Mouse (Mus musculus) lung, postnatal 36 days (tissue): ENCODE measurements at regions not wholly inside any gene's neighbourhood (a gene's known extent, or its start where the extent isn't known, plus 50 kb on each side); places are given as distances from the start of the nearest gene placed in this dataset.

Experiments
- DNase-seq: peaks from one replicate; pipeline ENCODE4 v3.0.0; 2022; ENCODE audit warnings: mixed read lengths

DNA sequence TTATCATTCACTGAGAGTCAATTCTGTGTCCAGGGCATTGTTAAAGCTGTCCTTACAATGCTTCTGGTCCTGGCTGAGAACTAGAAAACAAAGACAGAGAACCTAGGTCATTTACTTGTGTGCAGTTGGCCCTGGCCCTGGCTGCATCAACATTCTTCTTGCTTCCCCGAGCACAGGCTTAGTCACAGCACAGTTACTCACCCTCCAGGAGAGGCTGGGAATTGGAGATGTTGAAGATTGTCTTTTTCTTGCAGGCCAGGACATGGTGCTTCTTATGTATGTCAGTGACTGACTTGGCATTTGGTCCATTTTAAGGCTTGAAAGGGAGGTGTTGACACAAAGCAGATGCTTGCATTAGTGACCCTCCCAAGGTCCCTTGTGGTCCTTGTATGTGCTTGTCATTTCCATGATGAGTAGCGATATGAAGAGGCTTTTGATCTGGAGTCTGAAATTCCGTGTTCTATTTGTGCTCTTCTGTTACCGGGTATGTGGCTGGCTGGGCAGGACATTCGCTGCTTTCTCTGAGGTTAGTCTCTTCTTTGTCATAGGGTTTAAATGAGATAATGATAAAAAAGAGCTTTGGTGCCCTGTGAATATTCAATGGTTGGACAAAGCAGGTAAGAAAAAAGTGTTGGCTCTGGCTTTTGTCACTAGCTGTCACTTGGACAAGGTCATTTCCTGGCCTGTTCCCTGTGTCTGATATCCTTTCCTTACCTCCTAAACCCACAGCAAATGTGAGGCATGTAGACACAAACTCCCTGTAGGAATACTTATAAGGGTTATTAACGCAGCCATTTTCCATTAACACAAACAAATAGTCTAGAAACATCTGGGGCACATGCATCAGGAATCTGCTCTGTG lies 285.0 kb upstream of the Gm21798 start:
- no peak for DNase-seq

DNA sequence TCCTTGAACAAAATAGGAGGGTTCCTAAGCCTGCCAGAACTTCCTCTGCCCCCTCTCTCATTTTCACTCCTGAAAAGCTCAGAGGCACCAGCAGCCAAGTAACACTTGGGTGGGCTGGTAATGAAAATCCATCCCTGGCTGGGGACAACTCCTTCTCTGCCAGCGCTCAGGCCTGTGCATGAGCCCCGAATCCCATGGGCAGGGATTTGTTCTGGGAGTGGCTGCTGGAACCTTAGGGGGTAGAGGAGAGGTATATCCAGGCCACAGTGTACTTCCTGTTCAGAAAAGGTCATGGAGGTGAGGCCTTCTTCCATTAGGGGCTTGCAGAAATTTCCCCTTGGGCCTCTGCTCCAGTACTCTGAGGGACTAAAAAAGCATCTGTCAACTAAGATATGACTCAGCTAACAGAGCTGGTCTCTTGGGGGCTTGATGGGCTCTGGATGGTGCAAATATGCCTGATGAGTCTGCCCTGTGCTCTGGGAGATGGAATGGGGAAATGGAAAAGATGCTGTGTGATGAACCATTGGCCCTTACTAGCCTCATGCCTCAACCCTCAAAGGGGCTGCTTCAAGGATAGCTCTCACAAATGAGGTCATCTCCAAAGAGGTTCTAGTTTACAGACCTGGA lies 284.2 kb upstream of the Gm21798 start:
- DNase-seq, result no peak

DNA sequence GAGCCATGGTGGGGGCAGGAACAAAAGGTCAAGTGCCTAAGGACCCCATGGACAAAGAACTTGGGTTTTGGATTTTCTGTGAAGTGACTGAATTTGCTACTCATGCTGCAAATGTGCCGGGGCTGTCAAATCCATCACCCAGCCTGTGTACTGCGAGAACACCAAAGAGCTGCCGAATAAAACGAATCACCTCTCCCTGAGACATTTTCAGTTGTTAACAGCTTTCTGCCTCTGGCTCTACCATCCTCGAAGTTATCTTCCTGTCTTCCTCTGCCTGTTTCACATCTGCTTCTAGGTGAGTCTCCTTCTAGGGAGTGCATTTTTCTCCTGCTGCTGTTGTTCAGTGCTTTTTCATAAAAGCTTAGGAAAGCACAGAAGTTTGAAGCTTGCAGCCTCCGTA lies 283.3 kb upstream of the Gm21798 start:
- no peak for DNase-seq

DNA sequence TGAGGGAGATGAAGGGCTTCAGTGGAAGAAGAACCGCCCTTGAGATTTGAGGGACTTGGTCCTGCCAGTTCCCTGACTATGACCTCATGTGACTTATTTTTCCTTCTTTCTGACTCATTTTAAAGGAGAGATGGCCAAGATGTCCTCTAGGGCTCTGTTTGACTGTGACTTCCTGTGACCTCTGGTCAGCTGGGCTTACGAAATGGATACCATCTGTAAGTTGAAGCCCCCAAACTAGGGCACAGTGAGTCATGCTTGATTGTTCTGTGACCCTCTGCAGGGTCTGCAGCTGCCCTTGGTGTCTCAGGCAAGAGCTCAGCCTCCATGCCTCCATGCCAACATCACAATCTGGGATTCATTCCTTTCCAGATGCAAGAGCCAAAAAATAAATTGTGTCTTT lies 282.3 kb upstream of the Gm21798 start:
- DNase-seq, result peak; percentile 9

DNA sequence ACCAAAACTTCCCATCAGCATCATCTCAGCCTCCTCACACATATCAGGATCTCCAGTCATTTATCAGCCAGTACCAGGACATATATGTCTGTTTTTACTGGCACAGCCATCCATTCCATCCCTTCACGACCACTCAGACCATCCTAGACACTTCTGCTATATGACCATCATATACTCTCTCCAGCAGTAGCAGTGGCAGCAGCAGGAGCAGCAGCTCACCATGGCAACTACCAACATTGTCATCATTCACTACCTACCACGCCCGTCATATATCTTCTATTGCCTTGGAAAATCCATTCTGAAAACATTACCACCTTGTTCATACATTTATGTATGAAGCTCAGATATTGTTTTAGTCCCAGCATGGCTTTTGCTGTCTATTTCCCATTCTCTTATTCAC lies 276.1 kb upstream of the Gm21798 start:
- no peak for DNase-seq

DNA sequence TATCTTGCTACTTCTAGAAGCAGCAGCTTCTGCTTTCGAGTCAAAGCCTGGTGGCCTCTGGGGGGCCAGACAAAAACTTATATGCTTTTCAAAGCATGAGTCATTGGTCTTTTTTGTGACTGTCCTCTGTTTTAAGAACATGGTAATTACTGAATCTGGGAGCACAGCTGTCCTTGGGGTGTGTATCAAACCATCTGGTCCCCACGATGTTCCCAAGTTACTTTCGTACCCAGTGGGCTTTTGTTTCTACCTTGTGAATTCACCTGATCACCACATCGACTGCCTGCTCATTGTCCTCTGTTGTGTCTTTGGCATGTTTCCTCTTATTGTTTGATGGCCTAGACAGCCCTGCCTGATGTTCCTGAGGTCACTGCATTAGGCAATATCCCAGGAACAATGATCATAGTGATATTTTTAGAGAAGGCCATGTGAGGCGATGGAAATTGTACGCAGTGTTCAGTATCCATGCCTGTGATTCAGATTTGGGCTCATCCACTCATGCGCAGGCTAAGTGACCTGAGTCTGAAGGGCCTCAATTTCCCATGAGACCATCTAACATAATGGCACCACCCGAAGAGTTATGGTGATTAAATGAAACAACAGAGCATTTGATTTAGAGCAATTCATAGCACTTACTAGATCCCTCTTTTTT lies 275.1 kb upstream of the Gm21798 start:
- peak; percentile 29 for DNase-seq

DNA sequence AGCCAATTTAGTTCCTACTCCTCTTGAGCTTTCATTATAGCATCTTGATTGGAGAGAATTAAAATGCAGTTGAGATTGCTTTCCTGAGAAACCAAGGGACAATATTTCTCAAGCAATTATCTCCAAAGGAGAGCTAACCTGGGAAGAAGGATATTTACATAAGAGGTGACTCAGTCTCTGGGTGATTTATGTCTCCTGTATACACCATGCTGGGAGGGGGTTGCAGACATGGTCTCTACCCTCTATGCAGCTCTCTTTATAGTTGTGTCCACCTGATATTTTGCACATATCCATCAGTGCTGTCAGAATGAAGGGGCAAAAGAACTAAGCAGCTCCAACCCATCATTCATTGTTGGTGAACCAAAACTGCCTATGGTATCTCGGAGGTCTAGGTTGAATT lies 274.6 kb upstream of the Gm21798 start:
- DNase-seq, result no peak

DNA sequence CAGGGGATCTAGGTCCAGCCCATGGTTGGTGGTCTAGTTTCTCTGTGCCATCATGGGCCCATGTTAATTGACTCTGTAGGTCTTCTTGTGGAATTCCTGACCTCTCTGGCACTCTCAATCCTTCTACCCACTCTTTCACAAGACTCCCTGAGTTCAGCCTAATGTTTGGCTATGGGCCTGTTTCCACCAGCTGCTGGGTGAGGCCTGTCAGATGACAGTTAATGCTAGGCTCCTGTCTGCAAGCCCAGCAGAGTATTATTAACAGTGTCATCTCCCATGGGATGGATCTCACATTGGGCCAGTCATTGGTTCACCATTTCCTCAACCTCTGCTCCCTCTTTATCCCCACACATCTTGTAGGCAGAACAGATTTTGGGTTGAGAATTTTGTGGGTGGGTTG lies 271.5 kb upstream of the Gm21798 start:
- no peak for DNase-seq

DNA sequence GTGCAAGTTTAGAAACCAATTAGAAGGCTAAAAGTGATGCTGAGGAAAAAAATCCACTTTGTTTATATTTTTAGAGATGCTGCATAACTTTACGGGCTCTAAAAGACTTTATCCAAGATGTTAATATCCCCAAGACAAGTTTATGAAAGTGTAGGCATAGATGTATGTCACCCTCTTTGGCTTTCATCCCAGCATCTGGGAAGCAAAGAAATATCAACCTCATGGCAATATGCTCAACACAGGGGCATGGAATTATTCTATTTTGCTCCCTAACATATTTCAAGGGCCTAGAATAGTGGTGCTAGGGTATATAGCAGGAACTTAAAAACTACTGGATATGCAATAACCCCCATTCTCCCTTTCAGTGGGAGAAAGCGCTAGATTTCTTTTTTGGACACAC lies 260.0 kb upstream of the Gm21798 start:
- DNase-seq, result no peak

DNA sequence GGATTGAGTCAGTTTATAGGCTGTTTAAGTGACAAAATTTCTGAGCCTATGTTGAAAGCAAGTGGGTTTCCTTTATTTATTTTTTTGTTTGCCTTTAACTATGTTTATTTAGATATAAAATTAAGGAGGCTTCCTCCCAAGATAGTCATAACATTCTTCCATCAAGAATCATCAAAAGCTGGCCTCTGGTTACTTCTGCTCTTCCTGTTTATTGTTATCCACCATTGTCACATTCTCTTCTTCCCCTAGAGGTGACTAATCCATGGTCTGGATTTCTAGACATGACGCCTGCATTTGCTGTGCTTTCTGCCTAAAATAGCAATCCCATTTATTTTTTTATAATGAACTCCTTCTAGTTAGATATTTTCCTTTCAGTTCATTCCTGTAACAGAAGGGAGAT lies 259.3 kb upstream of the Gm21798 start:
- DNase-seq, result no peak

DNA sequence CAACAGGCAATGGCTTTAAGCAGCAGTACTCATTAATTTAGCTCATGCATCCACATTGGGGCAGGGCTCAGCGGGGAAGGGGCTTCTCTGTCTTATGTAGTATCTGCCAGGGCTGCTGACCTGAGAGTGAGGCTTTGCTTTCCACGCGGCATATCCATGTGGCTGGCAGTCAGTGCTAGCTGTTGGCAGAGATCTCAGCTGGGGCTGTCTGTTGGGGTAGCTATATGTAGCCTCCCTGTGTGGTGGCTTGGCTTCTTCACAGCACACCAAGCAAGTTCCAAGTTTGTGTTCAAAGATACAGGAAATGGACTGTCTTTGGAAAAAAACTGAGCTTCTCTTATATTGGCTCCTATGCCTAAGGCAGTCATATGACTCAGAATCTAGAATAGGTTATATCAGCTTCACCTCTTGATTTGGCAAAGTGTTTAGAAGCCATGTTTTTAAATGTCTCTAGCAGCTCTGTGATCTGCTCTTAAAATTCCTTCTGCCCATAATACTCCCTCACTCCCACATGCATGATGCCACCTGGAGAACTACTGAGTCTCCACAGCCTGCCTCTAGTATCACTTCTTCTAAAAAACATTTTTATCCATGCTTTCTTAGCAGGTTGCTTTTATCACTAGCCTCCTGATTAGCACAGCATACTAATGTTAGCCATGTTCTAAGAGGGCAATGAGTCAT lies 254.9 kb upstream of the Gm21798 start:
- DNase-seq, result no peak

DNA sequence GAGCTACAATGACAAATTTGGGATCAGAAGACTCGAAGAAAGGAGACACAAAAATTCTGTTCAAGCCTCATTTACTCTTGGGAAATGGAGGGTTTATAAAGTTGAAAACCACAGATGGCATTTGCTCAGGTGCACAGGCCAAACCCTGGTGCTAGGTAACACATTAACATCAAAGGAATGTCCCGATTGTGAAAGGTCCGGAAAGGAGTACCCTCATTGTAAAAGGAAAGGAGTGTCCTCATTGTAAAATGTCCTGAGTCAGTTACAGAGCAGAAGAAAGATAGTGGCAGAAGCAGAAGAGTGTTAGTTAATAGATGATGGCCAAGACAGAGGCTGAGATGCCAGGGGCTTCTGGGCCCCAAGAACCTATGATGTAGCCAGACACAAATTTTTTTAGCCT lies 252.8 kb upstream of the Gm21798 start:
- no peak for DNase-seq

DNA sequence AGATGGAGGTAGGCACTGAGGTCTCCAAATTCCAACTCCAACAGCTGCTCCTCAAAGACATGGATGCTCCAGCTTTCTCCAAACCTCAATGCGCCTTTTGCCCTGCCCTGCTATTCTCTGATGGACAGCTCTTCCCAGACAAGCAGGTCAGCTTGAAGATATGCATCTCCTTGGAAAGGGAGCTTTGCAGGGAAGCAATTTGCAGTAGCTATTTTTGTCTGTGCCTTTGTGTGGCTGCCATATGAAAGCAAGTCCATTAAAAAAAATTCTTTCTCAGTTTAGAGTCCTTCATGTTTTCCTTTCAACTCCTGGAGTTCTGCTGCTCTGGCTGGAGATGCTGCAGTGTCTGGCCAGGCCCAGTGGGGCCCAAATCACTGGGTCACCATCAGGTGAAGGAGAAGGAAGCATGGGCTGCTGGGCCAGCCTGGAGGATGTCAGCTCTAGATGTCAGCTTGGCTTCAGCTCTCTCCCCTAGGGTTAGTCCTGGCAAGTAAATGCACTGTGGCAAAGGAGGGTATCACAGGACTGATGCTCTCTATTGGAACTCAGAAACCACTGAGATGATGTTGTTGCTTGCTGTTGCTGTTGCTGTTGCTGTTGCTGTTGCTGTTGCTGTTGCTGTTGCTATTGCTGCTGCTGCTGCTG lies 240.5 kb upstream of the Gm21798 start:
- no peak for DNase-seq

DNA sequence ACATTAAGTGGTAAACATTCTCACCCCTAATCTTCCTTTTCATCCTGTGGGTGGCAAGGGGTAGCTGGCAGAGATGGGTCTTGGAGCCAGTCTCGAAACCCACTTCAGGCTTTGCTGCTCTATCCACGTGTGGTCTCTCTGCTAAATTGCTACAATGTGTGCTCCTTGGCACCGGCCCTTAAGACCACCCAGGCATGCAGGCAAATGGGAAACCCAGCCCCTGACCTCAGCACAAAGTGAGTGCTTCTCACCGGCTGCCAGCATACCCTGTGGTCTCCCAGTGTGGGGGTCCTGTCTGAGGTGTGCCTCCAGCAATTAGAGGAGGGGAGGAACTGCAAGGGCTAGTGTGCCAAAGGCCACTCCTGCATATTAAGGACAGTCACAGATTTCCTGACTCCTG lies 238.5 kb upstream of the Gm21798 start:
- no peak for DNase-seq

DNA sequence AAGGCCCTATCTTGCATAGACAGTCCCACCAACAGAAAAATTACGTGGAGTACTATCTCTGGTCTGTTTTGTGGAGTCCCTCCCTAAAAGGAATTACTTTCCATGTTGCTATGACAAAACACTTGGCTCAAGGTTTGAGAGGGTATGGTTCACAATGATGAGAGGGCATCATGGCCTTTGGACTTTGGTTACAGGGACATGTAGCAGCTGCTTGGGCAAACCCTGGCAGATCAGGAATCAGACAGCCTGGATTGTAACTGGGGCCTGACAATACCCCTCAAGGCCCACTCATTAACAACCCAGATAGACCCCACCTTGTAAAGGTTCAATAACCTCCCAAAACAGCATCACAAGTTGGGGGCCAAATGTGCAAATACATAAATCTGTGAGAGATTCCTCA lies 237.0 kb upstream of the Gm21798 start:
- DNase-seq, result no peak

DNA sequence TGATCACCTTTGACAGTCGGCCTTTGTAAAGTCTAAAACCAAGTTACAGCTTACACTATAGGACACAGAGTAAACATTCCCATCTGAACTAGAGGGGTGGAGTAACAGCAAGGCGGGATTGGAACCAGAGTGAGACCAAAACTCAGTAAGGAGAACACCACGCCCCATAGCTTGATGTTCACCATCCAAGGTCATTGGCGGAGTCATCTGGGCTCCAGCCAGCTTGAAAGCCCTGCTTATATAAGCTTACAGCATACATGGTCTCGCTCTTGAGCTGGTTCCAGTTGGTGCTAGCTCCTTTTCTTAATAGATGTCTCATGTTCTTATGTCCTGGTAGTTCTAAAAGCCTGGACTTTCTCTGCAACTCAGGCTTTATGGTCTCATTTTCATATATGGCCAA lies 236.4 kb upstream of the Gm21798 start:
- DNase-seq, result no peak

DNA sequence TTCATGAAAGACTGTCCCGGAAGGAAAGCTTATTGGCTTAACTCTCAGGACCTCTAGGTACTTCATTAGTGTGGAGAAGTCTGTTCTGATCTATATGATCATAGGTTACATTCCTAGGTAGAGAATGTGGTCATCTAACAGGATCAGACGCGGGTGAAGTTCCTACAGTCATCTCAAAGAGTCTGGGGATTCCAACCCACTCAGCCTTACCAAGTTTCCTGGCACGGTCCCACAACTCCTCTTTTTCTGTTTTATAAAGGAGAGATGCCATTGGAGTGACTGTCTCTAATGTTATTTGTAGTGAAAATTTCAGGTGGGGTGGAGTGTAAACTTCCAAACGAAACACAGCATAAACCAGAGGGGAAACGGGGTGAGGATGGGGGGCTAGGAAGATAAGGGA lies 233.4 kb upstream of the Gm21798 start:
- no peak for DNase-seq

DNA sequence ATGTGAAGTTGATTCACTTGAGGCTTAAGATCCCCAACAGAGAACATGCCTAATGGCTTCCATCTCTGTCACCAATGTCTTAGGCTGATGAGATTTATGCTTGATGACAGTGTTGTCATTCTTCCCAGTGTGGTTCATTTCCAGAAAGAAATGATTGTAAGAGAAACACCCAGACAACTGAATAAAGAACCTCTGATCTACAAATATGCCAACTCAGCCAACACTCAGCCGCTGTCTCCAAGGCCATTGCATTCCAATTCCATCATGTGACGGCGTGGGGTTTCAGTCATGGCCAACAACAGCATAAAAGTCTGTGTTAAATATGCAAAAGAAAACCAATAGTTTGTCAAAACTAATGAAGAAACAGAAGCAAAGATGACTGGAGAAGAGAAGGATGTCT lies 230.7 kb upstream of the Gm21798 start:
- no peak for DNase-seq

DNA sequence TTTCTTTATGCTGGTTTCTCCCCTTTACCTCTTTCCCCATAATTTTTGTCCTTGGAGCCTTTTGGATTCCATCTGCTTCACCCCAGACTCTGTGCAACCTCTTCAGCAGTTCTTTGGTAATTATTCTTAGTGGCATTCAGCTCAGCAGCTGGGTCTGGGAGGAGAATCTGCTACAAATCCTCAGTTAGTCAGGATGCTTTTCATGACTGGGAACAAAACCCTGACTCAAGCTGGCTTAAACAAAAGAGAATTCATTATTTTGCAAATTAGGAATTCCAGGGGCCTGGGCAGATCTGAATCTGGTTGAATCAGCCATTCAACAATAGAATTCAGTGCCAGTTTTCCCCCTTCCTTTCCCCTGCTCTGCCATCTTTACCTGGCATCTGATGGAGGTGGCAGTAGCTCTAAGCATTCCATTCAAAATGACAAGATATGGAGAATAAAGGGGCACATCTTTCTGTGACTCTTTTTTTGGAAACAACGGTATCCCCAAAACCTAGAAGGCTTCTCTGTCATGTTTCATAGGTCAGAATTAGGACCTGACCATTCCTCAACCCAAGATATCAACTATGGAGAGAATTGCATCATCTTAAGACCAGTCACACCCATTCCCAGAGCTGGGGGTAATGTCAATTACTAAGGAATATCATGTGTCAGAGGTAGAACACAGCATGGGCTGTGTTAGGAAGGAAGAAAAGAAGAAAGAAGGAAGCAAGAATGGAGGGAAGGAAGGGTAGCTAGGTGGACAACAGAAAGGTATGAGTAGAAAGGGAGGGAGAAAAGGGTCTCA lies 227.2 kb upstream of the Gm21798 start:
- no peak for DNase-seq

DNA sequence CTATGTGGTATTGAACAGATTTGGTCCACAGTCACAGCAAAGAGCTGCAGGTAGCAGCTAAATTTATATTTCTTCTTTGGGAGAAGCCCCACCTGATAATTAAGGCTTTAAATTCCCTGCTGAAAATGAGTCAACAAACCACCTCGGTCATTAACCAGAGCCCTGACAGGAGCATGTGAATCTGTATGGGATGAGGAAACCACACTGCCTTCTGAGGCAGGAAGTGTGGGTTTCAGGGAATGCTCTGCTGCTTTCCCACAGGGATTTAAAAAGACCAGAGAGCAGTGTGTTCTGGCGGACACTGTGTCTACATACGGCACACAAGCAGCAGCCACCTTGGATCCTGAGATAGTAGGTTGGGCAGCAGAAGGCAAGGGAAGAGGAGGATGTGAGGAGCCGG lies 204.0 kb upstream of the Gm21798 start:
- DNase-seq, result no peak

DNA sequence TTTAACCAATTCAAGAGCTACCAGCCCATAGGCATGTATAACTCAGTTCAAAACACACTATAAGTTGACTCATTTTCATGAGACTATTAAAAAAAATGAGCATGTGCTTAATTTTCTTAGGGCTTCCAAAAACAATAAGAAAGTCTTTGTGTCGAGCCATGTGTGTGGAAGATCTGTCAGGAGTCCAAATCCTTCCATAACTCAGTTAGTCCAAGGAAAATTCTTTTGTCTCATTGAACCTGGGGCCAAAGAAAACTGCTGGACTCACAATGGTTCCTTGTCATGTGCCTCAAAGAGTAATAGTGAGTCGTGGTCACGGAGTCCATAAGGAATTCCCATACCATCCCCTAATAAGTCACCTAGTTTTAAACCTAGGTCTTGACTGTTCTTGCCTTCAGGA lies 199.0 kb upstream of the Gm21798 start:
- no peak for DNase-seq

DNA sequence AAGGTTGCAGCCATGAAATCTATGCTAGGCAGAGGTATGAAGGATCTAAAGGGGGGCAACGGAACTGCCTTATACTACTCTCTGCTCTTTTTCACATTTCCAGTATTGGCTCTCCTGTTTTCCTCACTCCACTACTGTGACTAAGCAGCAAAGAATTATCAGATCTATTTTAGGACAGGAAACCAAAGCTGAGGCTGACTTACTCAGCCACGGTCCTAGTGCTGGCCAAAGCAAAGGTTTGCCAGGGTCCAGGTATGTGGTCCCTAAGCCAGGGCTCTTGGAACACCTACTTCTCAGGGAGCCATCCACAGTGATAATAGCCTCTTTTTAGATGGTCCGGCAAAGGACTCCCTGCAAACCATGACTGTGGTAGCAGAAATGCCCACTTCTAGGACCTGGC lies 195.6 kb upstream of the Gm21798 start:
- no peak for DNase-seq
